Mouse (Mus musculus) liver, embryonic 11.5 days (tissue): ENCODE results near the gene Vps11. TPM values are rescaled to one million over a fixed set of nuclear protein-coding genes. Genes with fewer than 3 reads are reported as not detected.
A peak's percentile ranks its signal among the peaks of the same experiment; 100 is the strongest.

Experiments
- ATAC-seq: fragments of 200-750 bp; cut with Nextera tagmentation; replicated peaks from 2 replicates; pipeline ENCODE4 v1.8.0; 2017; ENCODE audit warnings: moderate number of reproducible peaks, mild to moderate bottlenecking, moderate TSS enrichment, moderate library complexity; ENCODE audit not compliant: low FRiP score
- DNase-seq: peaks from one replicate; pipeline ENCODE4 v3.0.0-alpha.2; 2017; ENCODE audit warnings: low spot score
- H3K27ac ChIP-seq: fragments of 300-500 bp; sonication (generic); 2 replicates; pipeline ENCODE4 v1.5.1; 2014; ENCODE audit warnings: mild to moderate bottlenecking, low read depth, low read length, control low read depth
- H3K27me3 ChIP-seq: fragments of 300-500 bp; sonication (generic); replicated peaks from 2 replicates; pipeline ENCODE4 v1.6.1; 2014; ENCODE audit warnings: low read length, mixed read lengths; ENCODE audit not compliant: control insufficient read depth, insufficient read depth
- H3K36me3 ChIP-seq: fragments of 300-500 bp; sonication (generic); 2 replicates; pipeline ENCODE4 v1.6.1; 2014; ENCODE audit warnings: mild to moderate bottlenecking, low read length, moderate library complexity, mixed read lengths; ENCODE audit not compliant: control insufficient read depth, insufficient read depth
- H3K4me1 ChIP-seq: fragments of 300-500 bp; sonication (generic); replicated peaks from 2 replicates; pipeline ENCODE4 v1.6.1; 2014; ENCODE audit warnings: low read length, mixed read lengths; ENCODE audit not compliant: control insufficient read depth, insufficient read depth
- H3K4me2 ChIP-seq: fragments of 300-500 bp; sonication (generic); 2 replicates; pipeline ENCODE4 v1.6.1; 2014; ENCODE audit warnings: mild to moderate bottlenecking, control low read depth, moderate library complexity
- H3K4me3 ChIP-seq: fragments of 300-500 bp; sonication (generic); 2 replicates; pipeline ENCODE4 v1.5.1; 2014; ENCODE audit warnings: low read depth, low read length, control low read depth
- H3K9ac ChIP-seq: fragments of 300-500 bp; sonication (generic); 2 replicates; pipeline ENCODE4 v1.6.1; 2014; ENCODE audit warnings: low read depth, low read length, control low read depth
- H3K9me3 ChIP-seq: fragments of 300-500 bp; sonication (generic); 2 replicates; pipeline ENCODE4 v1.6.1; 2016; ENCODE audit warnings: low read length, inconsistent platforms, mixed read lengths; ENCODE audit not compliant: control insufficient read depth
- WGBS: fragments of 180-500 bp; shearing (Covaris S2); extraction: QIAGEN DNeasy Blood & Tissue Kit; methylation state at CpG from one replicate; pipeline ENCODE4 v1.1.7; 2014; 5-methylcytosine and 5-hydroxymethylcytosine counted together
- polyA plus RNA-seq: library from polyadenylated mRNA; unstranded; fragments of >200 nt; fragmentation: Nextera tagmentation; extraction: Ambion mirVana; gene quantifications from 2 replicates; pipeline ENCODE4 v1.2.1, GENCODE M21; 2014

Vps11 gene
- polyA plus RNA-seq, 1 experiment from 2014 or later = 25.2 TPM

- Histone ChIP-seq H3K9ac (peak within 1 kb of the TSS; percentile 76), H3K4me1 (peaks cover 25% of the 10 kb centered on the region)
- peak; percentile 98 for ATAC-seq
Observed at GRCm38 (mm10) chr9:44319887-44320798, 41.3 kb downstream of the Vps11 start, which contains the start of gene C2cd2l. Gene C2cd2l (minus strand): TSS chr9:44320285.

GRCm38 (mm10) chr9:44319105-44319886, 42.2 kb downstream of the Vps11 start:
- WGBS = 3% methylated on average over 37 of the region's 37 CpGs
- Histone ChIP-seq H3K9ac (peak overlapping the region; percentile 76), H3K4me3 (peak overlapping the region; percentile 90), H3K4me1 (peaks cover 25% of the 10 kb centered on the region), H3K36me3 (peaks cover 11% of the 10 kb centered on the region), H3K27ac (peak overlapping the region; percentile 21), H3K4me2 (peak overlapping the region; percentile 97), H3K27me3 (no peaks in the 10 kb centered on the region), H3K9me3 (no peaks in the 10 kb centered on the region)
- DNase-seq (peak; percentile 65), ATAC-seq (0 out of 2 replicates have a peak, but pooled peaks have one; percentile 3)

More at GRCm38 (mm10) chr9:44319887-44320798, 41.3 kb downstream of the Vps11 start, which contains the start of gene C2cd2l:
- under 1% methylated on average over 67 of the region's 67 CpGs for WGBS
- DNase-seq = peak; percentile 87
- Histone ChIP-seq H3K4me2 (peak within 1 kb of the TSS; percentile 97), H3K9me3 (no peaks in the 10 kb centered on the region), H3K4me3 (peak within 1 kb of the TSS; percentile 90), H3K27ac (peak within 1 kb of the TSS; percentile 57), H3K27me3 (no peaks in the 10 kb centered on the region), H3K36me3 (peaks cover 7% of the 10 kb centered on the region)

GRCm38 (mm10) chr9:44318826-44319095, 42.7 kb downstream of the Vps11 start:
- H3K36me3 ChIP-seq = peaks cover 11% of the 10 kb centered on the region
- peak overlapping the region; percentile 90 for H3K4me3 ChIP-seq
- WGBS = 37% methylated on average over 3 of the region's 3 CpGs
- peak overlapping the region; percentile 97 for H3K4me2 ChIP-seq
- H3K4me1 ChIP-seq = peaks cover 25% of the 10 kb centered on the region
- ATAC-seq (no peak), DNase-seq (no peak)
- H3K27ac ChIP-seq = no peak overlapping the region
- no peaks in the 10 kb centered on the region for H3K27me3 ChIP-seq
- H3K9me3 ChIP-seq = no peaks in the 10 kb centered on the region
- peak overlapping the region; percentile 76; the same call in 1 of the 2 replicates for H3K9ac ChIP-seq

GRCm38 (mm10) chr9:44318076-44318825, 43.2 kb downstream of the Vps11 start:
- H3K9me3 ChIP-seq = no peaks in the 10 kb centered on the region
- peak overlapping the region; percentile 97 for H3K4me2 ChIP-seq
- peak overlapping the region; percentile 76; the same call in 1 of the 2 replicates for H3K9ac ChIP-seq
- H3K4me1 ChIP-seq = peaks cover 25% of the 10 kb centered on the region
- H3K27me3 ChIP-seq = no peaks in the 10 kb centered on the region
- no peak overlapping the region for H3K27ac ChIP-seq
- 56% methylated on average over 5 of the region's 5 CpGs for WGBS
- ATAC-seq = no peak
- H3K36me3 ChIP-seq = peaks cover 13% of the 10 kb centered on the region
- DNase-seq = no peak
- peak overlapping the region; percentile 90 for H3K4me3 ChIP-seq

GRCm38 (mm10) chr9:44317452-44317851, 44.0 kb downstream of the Vps11 start:
- no peak for DNase-seq
- Histone ChIP-seq H3K9me3 (no peaks in the 10 kb centered on the region), H3K36me3 (peaks cover 14% of the 10 kb centered on the region), H3K4me2 (peak overlapping the region; percentile 97; the same call in 1 of the 2 replicates), H3K27me3 (no peaks in the 10 kb centered on the region), H3K4me1 (peaks cover 25% of the 10 kb centered on the region), H3K9ac (no peak overlapping the region), H3K27ac (no peak overlapping the region), H3K4me3 (no peak overlapping the region)
- ATAC-seq = no peak
- 78% methylated on average over 4 of the region's 4 CpGs for WGBS

GRCm38 (mm10) chr9:44314910-44315309, 46.6 kb downstream of the Vps11 start:
- DNase-seq = no peak
- H3K4me1 ChIP-seq = peaks cover 27% of the 10 kb centered on the region
- ATAC-seq = no peak

GRCm38 (mm10) chr9:44314257-44314547, 47.3 kb downstream of the Vps11 start:
- peaks cover 16% of the 10 kb centered on the region for H3K36me3 ChIP-seq
- 84% methylated on average over 4 of the region's 4 CpGs for WGBS
- no peak for DNase-seq

More at GRCm38 (mm10) chr9:44314910-44315309, 46.6 kb downstream of the Vps11 start:
- H3K4me3 ChIP-seq = no peak overlapping the region
- H3K9ac ChIP-seq = no peak overlapping the region
- no peak overlapping the region for H3K27ac ChIP-seq
- no peak overlapping the region for H3K4me2 ChIP-seq
- no peaks in the 10 kb centered on the region for H3K27me3 ChIP-seq
- H3K9me3 ChIP-seq = no peaks in the 10 kb centered on the region
- WGBS = 92% methylated on average over 18 of the region's 18 CpGs
- peaks cover 16% of the 10 kb centered on the region for H3K36me3 ChIP-seq

More at GRCm38 (mm10) chr9:44314257-44314547, 47.3 kb downstream of the Vps11 start:
- Histone ChIP-seq H3K27ac (no peak overlapping the region), H3K9me3 (no peaks in the 10 kb centered on the region), H3K4me1 (peaks cover 24% of the 10 kb centered on the region), H3K4me2 (no peak overlapping the region), H3K9ac (no peak overlapping the region), H3K27me3 (no peaks in the 10 kb centered on the region), H3K4me3 (no peak overlapping the region)
- ATAC-seq = no peak
